Mouse (Mus musculus) intestine, embryonic 15.5 days (tissue): ENCODE measurements around the gene Akna. TPM values are rescaled to one million over a fixed set of nuclear protein-coding genes. Genes with fewer than 3 reads are reported as not detected.

Experiments used
- ATAC-seq: fragments of 200-750 bp; cut with Nextera tagmentation; 2 replicates; pipeline ENCODE4 v1.8.0; 2017; ENCODE audit warnings: moderate TSS enrichment, moderate library complexity
- H3K27ac ChIP-seq: fragments of 300-500 bp; sonication (generic); 2 replicates; pipeline ENCODE4 v1.5.1; 2015; ENCODE audit warnings: mild to moderate bottlenecking, inconsistent platforms
- H3K27me3 ChIP-seq: fragments of 300-500 bp; sonication (generic); replicated peaks from 2 replicates; pipeline ENCODE4 v1.6.1; 2015; ENCODE audit warnings: inconsistent platforms
- H3K36me3 ChIP-seq: fragments of 300-500 bp; sonication (generic); 2 replicates; pipeline ENCODE4 v1.6.1; 2015; ENCODE audit warnings: inconsistent platforms
- H3K4me1 ChIP-seq: fragments of 300-500 bp; sonication (generic); replicated peaks from 2 replicates; pipeline ENCODE4 v1.6.1; 2015; ENCODE audit warnings: inconsistent platforms
- H3K4me2 ChIP-seq: fragments of 300-500 bp; sonication (generic); replicated peaks from 2 replicates; pipeline ENCODE4 v1.6.1; 2015; ENCODE audit warnings: mild to moderate bottlenecking, inconsistent platforms
- H3K4me3 ChIP-seq: fragments of 300-500 bp; sonication (generic); replicated peaks from 2 replicates; pipeline ENCODE4 v1.5.1; 2015; ENCODE audit warnings: inconsistent platforms
- H3K9ac ChIP-seq: fragments of 300-500 bp; sonication (generic); 2 replicates; pipeline ENCODE4 v1.6.1; 2015; ENCODE audit warnings: inconsistent platforms
- H3K9me3 ChIP-seq: fragments of 300-500 bp; sonication (generic); 2 replicates; pipeline ENCODE4 v1.6.1; 2016; ENCODE audit warnings: inconsistent platforms
- WGBS: fragments of 180-500 bp; shearing (Covaris S2); methylation state at CpG from one replicate; pipeline ENCODE4 v1.1.7; 2015; 5-methylcytosine and 5-hydroxymethylcytosine counted together
- polyA plus RNA-seq: library from polyadenylated mRNA; unstranded; fragments of >200 nt; fragmentation: Nextera tagmentation; extraction: Ambion mirVana; gene quantifications from 2 replicates; pipeline ENCODE4 v1.2.1, GENCODE M21; 2015

The Akna gene
- polyA plus RNA-seq, 1 experiment from 2014 or later = 5.6 TPM

- H3K27ac ChIP-seq = 0 out of 2 replicates have a peak overlapping the region, but pooled peaks have one; percentile 13
- no peaks in the 10 kb centered on the region for H3K9me3 ChIP-seq
- no peaks in the 10 kb centered on the region for H3K36me3 ChIP-seq
- no peak for ATAC-seq
- H3K9ac ChIP-seq = no peak overlapping the region; the same call in 1 of the 2 replicates
- no peaks in the 10 kb centered on the region for H3K27me3 ChIP-seq
- H3K4me2 ChIP-seq = peak overlapping the region; percentile 98; the same call in 1 of the 2 replicates
- 45% methylated on average over 7 of the region's 7 CpGs for WGBS
- H3K4me1 ChIP-seq = peaks cover 50% of the 10 kb centered on the region
- H3K4me3 ChIP-seq = no peak overlapping the region
Observed at GRCm38 (mm10) chr4:63408247-63408646, 5.1 kb upstream of the Akna start.

GRCm38 (mm10) chr4:63405683-63406082, 2.5 kb upstream of the Akna start:
- WGBS = 57% methylated on average over 4 of the region's 4 CpGs
- H3K4me2 ChIP-seq = no peak overlapping the region
- H3K4me3 ChIP-seq = no peak overlapping the region
- H3K9me3 ChIP-seq = no peaks in the 10 kb centered on the region
- no peak overlapping the region for H3K9ac ChIP-seq
- H3K4me1 ChIP-seq = peaks cover 65% of the 10 kb centered on the region
- no peak overlapping the region for H3K27ac ChIP-seq
- H3K27me3 ChIP-seq = no peaks in the 10 kb centered on the region
- H3K36me3 ChIP-seq = no peaks in the 10 kb centered on the region
- ATAC-seq = no peak

- Histone ChIP-seq H3K9ac (no peak overlapping the region), H3K27me3 (no peaks in the 10 kb centered on the region), H3K9me3 (no peaks in the 10 kb centered on the region), H3K4me3 (no peak overlapping the region), H3K27ac (no peak overlapping the region), H3K36me3 (no peaks in the 10 kb centered on the region), H3K4me1 (peaks cover 65% of the 10 kb centered on the region), H3K4me2 (no peak overlapping the region)
- ATAC-seq = no peak
- WGBS = 32% methylated on average over 7 of the region's 7 CpGs
Observed at GRCm38 (mm10) chr4:63405051-63405450, 1.9 kb upstream of the Akna start.

- H3K36me3 ChIP-seq = no peaks in the 10 kb centered on the region
- ATAC-seq = no peak
- 52% methylated on average over 7 of the region's 7 CpGs for WGBS
- H3K27ac ChIP-seq = peak overlapping the region; percentile 86
- H3K9ac ChIP-seq = peak overlapping the region; percentile 44; the same call in 1 of the 2 replicates
- H3K4me3 ChIP-seq = no peak overlapping the region
- peak overlapping the region; percentile 59 for H3K4me2 ChIP-seq
- H3K4me1 ChIP-seq = peaks cover 64% of the 10 kb centered on the region
- no peaks in the 10 kb centered on the region for H3K9me3 ChIP-seq
- H3K27me3 ChIP-seq = no peaks in the 10 kb centered on the region
Observed at GRCm38 (mm10) chr4:63404205-63404604, 1.1 kb upstream of the Akna start.

GRCm38 (mm10) chr4:63402558-63402957, 596 bp downstream of the Akna start:
- H3K36me3 ChIP-seq = no peaks in the 10 kb centered on the region
- H3K4me1 ChIP-seq = peaks cover 54% of the 10 kb centered on the region
- peak overlapping the region; percentile 86 for H3K27ac ChIP-seq
- H3K9me3 ChIP-seq = no peaks in the 10 kb centered on the region
- no peaks in the 10 kb centered on the region for H3K27me3 ChIP-seq
- peak; percentile 15 for ATAC-seq
- WGBS = 37% methylated on average over 6 of the region's 6 CpGs
- H3K9ac ChIP-seq = peak overlapping the region; percentile 44
- H3K4me3 ChIP-seq = peak overlapping the region; percentile 35
- H3K4me2 ChIP-seq = peak overlapping the region; percentile 59

GRCm38 (mm10) chr4:63402056-63402455, 1.1 kb downstream of the Akna start:
- Histone ChIP-seq H3K4me3 (no peak overlapping the region), H3K4me1 (peaks cover 54% of the 10 kb centered on the region), H3K36me3 (0 out of 2 replicates have a peak, but pooled peaks cover 2% of the 10 kb centered on the region), H3K27me3 (no peaks in the 10 kb centered on the region), H3K4me2 (peak overlapping the region; percentile 59), H3K27ac (peak overlapping the region; percentile 86), H3K9ac (peak overlapping the region; percentile 44; the same call in 1 of the 2 replicates), H3K9me3 (no peaks in the 10 kb centered on the region)
- ATAC-seq = no peak
- 76% methylated on average over 10 of the region's 10 CpGs for WGBS

- 0 out of 2 replicates have a peak, but pooled peaks cover 4% of the 10 kb centered on the region for H3K36me3 ChIP-seq
- H3K4me3 ChIP-seq = no peak overlapping the region
- no peaks in the 10 kb centered on the region for H3K9me3 ChIP-seq
- WGBS = 69% methylated on average over 6 of the region's 6 CpGs
- no peaks in the 10 kb centered on the region for H3K27me3 ChIP-seq
- ATAC-seq = no peak
- H3K9ac ChIP-seq = no peak overlapping the region
- H3K4me2 ChIP-seq = peak overlapping the region; percentile 59
- H3K4me1 ChIP-seq = peaks cover 54% of the 10 kb centered on the region
- H3K27ac ChIP-seq = no peak overlapping the region
Observed at GRCm38 (mm10) chr4:63401620-63402019, 1.5 kb downstream of the Akna start.

- WGBS = 81% methylated on average over 18 of the region's 18 CpGs
- Histone ChIP-seq H3K27me3 (no peaks in the 10 kb centered on the region), H3K27ac (no peak overlapping the region), H3K9ac (no peak overlapping the region), H3K4me3 (no peak overlapping the region), H3K4me1 (peaks cover 48% of the 10 kb centered on the region), H3K9me3 (no peaks in the 10 kb centered on the region), H3K36me3 (0 out of 2 replicates have a peak, but pooled peaks cover 6% of the 10 kb centered on the region), H3K4me2 (no peak overlapping the region)
- ATAC-seq = no peak
Observed at GRCm38 (mm10) chr4:63400541-63401306, 2.4 kb downstream of the Akna start.

- ATAC-seq = no peak
- Histone ChIP-seq H3K9me3 (no peaks in the 10 kb centered on the region), H3K27ac (0 out of 2 replicates have a peak overlapping the region, but pooled peaks have one; percentile 11), H3K27me3 (no peaks in the 10 kb centered on the region), H3K4me3 (no peak overlapping the region), H3K4me2 (peak overlapping the region; percentile 5; the same call in 1 of the 2 replicates), H3K36me3 (peaks cover 12% of the 10 kb centered on the region), H3K4me1 (peaks cover 40% of the 10 kb centered on the region), H3K9ac (no peak overlapping the region)
- WGBS = 73% methylated on average over 8 of the region's 8 CpGs
Observed at GRCm38 (mm10) chr4:63399691-63400270, 3.4 kb downstream of the Akna start.

- Histone ChIP-seq H3K27ac (0 out of 2 replicates have a peak overlapping the region, but pooled peaks have one; percentile 11), H3K4me2 (peak overlapping the region; percentile 5; the same call in 1 of the 2 replicates), H3K4me3 (no peak overlapping the region), H3K9ac (no peak overlapping the region), H3K9me3 (no peaks in the 10 kb centered on the region), H3K4me1 (peaks cover 33% of the 10 kb centered on the region), H3K36me3 (peaks cover 15% of the 10 kb centered on the region), H3K27me3 (no peaks in the 10 kb centered on the region)
- WGBS = 57% methylated on average over 11 of the region's 11 CpGs
- ATAC-seq = no peak
Observed at GRCm38 (mm10) chr4:63398854-63399609, 4.1 kb downstream of the Akna start.

GRCm38 (mm10) chr4:63397981-63398537, 5.1 kb downstream of the Akna start:
- no peak for ATAC-seq
- Histone ChIP-seq H3K4me1 (peaks cover 25% of the 10 kb centered on the region), H3K27me3 (no peaks in the 10 kb centered on the region), H3K27ac (no peak overlapping the region), H3K9ac (no peak overlapping the region), H3K36me3 (peaks cover 15% of the 10 kb centered on the region), H3K4me3 (no peak overlapping the region), H3K4me2 (no peak overlapping the region), H3K9me3 (no peaks in the 10 kb centered on the region)
- 78% methylated on average over 10 of the region's 10 CpGs for WGBS

- no peak overlapping the region for H3K27ac ChIP-seq
- H3K4me1 ChIP-seq = 0 out of 2 replicates have a peak, but pooled peaks cover 2% of the 10 kb centered on the region
- no peak overlapping the region for H3K4me3 ChIP-seq
- no peaks in the 10 kb centered on the region for H3K27me3 ChIP-seq
- H3K9me3 ChIP-seq = no peaks in the 10 kb centered on the region
- WGBS = 79% methylated on average over 6 of the region's 6 CpGs
- ATAC-seq = no peak
- no peak overlapping the region for H3K4me2 ChIP-seq
- H3K36me3 ChIP-seq = peaks cover 9% of the 10 kb centered on the region
- H3K9ac ChIP-seq = no peak overlapping the region
Observed at GRCm38 (mm10) chr4:63391322-63391721, 11.8 kb downstream of the Akna start.
